Comparison of ENCODE assay signal across 12 mouse cellular contexts in the genomic region with DNA sequence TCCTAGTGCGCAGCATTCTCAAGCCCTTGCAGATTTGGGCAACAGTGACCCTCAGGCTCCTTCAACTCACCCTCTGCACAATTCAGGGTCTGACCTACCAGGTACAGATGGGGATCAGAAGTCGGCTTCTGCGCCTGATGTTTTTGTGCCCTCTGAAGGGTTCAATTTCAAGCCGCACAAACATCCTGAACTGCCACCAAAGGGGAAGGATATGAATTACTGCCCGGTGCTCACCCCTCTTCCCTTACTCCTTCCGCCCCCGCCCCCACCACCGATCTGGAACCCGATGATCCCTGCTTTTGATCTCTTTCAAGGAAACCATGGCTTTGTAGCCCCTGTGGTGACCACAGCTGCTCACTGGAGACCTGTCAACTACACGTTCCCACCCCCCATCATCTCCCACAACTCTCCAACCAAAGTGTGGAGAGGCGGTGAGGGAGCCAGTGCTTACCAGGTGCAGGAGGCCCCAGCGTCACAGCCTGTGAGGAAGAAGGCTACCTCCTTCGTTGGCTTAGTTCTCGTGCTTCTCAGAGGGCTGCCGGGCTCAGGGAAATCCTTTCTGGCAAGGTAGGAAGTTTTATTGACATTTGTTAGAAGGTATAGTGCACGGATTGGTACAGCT. TPM values are rescaled to one million over a fixed set of nuclear protein-coding genes. Genes with fewer than 3 reads are reported as not detected.
DNase-seq lines count a peak whose midpoint lies in the region; TF ChIP-seq lines count a peak whose summit lies in the region.
"Had no signal": no experiment of that assay in that cellular context is flagged by ENCODE, and none has a peak within 500 bp of the region (broad histone marks: within the 10 kb centered on the region; RNA-seq: fewer than 3 reads in every experiment).

No protein-coding gene starts in this region.

- peaks cover 18% of the 10 kb centered on the region for H3K4me1 ChIP-seq in thymus, adult 2 months (replicated peaks; ENCODE audit: control insufficient read depth, insufficient read depth, low read length)
- H3K4me1 ChIP-seq: neural tube, embryonic 12.5 days had no signal

- H3K36me3 ChIP-seq in thymus, adult 2 months (ENCODE audit: control insufficient read depth, insufficient read depth, low read length): peaks cover 11% of the 10 kb centered on the region

- TF ChIP-seq POLR2A in thymus, adult 2 months (IDR thresholded peaks at IDR 0.05; ENCODE audit: control insufficient read depth, extremely low read depth, insufficient read depth, low read length, poor library complexity): no peak

- H3K27me3 ChIP-seq in thymus, adult 2 months (ENCODE audit: control insufficient read depth, insufficient read depth, low read length): no peaks in the 10 kb centered on the region
- H3K27me3 ChIP-seq: neural tube, embryonic 12.5 days had no signal

- H3K4me3 ChIP-seq in thymus, adult 2 months (ENCODE audit: control insufficient read depth, insufficient read depth, low read length): peak overlapping the region; percentile 46
- H3K4me3 ChIP-seq: neural tube, embryonic 12.5 days had no signal

- H3K27ac ChIP-seq in thymus, adult 2 months (ENCODE audit: control insufficient read depth, insufficient read depth, low read length): peak overlapping the region; percentile 83; the same call in 1 of the 2 replicates
- H3K27ac ChIP-seq: hindbrain, postnatal 0 days; neural tube, embryonic 12.5 days had no signal

- no peak for TF ChIP-seq CTCF in thymus, adult 2 months (IDR thresholded peaks at IDR 0.05; ENCODE audit: borderline replicate concordance, control insufficient read depth, extremely low read depth, insufficient read depth, low read length, poor library complexity)

- WGBS in thymus, adult 2 months: 15% methylated on average over 16 of the region's 16 CpGs

- DNase-seq in adrenal gland, postnatal 14 days: peak; percentile 15
- no peak for DNase-seq in adrenal gland, adult 8-10 months
- peak; percentile 26 to 34 for DNase-seq in CD8-positive naive resting alpha-beta T cell, adult 2 months (ENCODE audit: low read depth in 2 of 2, low spot score in 2 of 2)
- DNase-seq in kidney, postnatal 14 days: peak; percentile 11
- peak; percentile 59 for DNase-seq in thymus, adult 2 months
- no peak for DNase-seq in layer of hippocampus, postnatal 25 days (ENCODE audit: extremely low spot score in 1 of 2, low spot score in 1 of 2)
- DNase-seq in urinary bladder, postnatal 10 days (ENCODE audit: low spot score): no peak
- DNase-seq in ovary, adult 18-20 months (ENCODE audit: low spot score): no peak
- DNase-seq: adrenal gland, postnatal 25 days; retina, postnatal 1 day had no signal

RNA-seq across cellular contexts. Expression of gene N4bp2, which starts 27.4 kb away (rescaled TPM):
- total RNA-seq in adrenal gland, postnatal 14 days (2021): 26.2 and 27.2 TPM in 2 replicates
- total RNA-seq in adrenal gland, adult 8-10 months (2022): 10 to 100 TPM; 14.0 to 16.9 (median 14.9) TPM
- 22.0 and 32.2 TPM in 2 replicates for polyA plus RNA-seq in thymus, adult 2 months (2012; rRNA removed)
- total RNA-seq in layer of hippocampus, postnatal 25 days (2021): 10 to 100 TPM; 11.4 to 11.5 TPM

Comparison
In these comparisons a context has a peak if more than half of its experiments do, and no peak if none do; other contexts are left out.
1. DNase-seq: peak in adrenal gland, postnatal 14 days (single experiment), CD8-positive naive resting alpha-beta T cell, adult 2 months (2 of 2), kidney, postnatal 14 days (single experiment) and thymus, adult 2 months (single experiment); none in adrenal gland, adult 8-10 months (single experiment), layer of hippocampus, postnatal 25 days (0 of 2), urinary bladder, postnatal 10 days (single experiment) and ovary, adult 18-20 months (single experiment).